Mouse (Mus musculus): ENCODE results near the gene Atf7.

GRCm38 (mm10) chr15:102528396-102528795 lies 96.9 kb downstream of the Atf7 start:
- no peak for TF ChIP-seq POLR2A (IDR thresholded peaks at IDR 0.05; ENCODE audit: extremely low read depth, insufficient read depth, low read length)
- TF ChIP-seq CTCF (IDR thresholded peaks at IDR 0.05; ENCODE audit: extremely low read depth, insufficient read depth, low read length): no peak

Data from cortical plate, adult 2 months (tissue).